Mouse (Mus musculus): Measurements from ENCODE around the gene Elk4. TPM values are rescaled to one million over a fixed set of nuclear protein-coding genes. Genes with fewer than 3 reads are reported as not detected.

Gene Elk4
- polyA plus RNA-seq, 1 experiment = 33.7 TPM

GRCm38 (mm10) chr1:132014800-132015199, 7.4 kb downstream of the Elk4 start:
- Histone ChIP-seq H3K36me3 (ENCODE audit: control insufficient read depth, insufficient read depth, low read length, poor library complexity, severe bottlenecking) (peaks cover 20% of the 10 kb centered on the region), H3K27ac (ENCODE audit: insufficient read depth, low read length) (no peak overlapping the region), H3K9ac (ENCODE audit: low read depth, poor library complexity, severe bottlenecking) (no peak overlapping the region), H3K27me3 (ENCODE audit: control insufficient read depth, insufficient read depth, low read length, poor library complexity, severe bottlenecking) (no peaks in the 10 kb centered on the region), H3K4me1 (ENCODE audit: control insufficient read depth, insufficient read depth, low read length) (peaks cover under 1% of the 10 kb centered on the region), H3K4me3 (ENCODE audit: low read depth, low read length) (no peak overlapping the region), H3K9me3 (replicated peaks; ENCODE audit: control insufficient read depth, insufficient read depth, low read length, poor library complexity, severe bottlenecking) (no peaks in the 10 kb centered on the region)
- TF ChIP-seq CTCF (IDR thresholded peaks at IDR 0.05; ENCODE audit: low read depth, low read length) (no peak), POLR2A (IDR thresholded peaks at IDR 0.05; ENCODE audit: insufficient read depth, low read length) (no peak), EP300 (IDR thresholded peaks at IDR 0.05; ENCODE audit: insufficient read depth, low read depth, low read length) (no peak)

GRCm38 (mm10) chr1:132016691-132017090, 9.3 kb downstream of the Elk4 start:
- Histone ChIP-seq H3K4me1 (ENCODE audit: control insufficient read depth, insufficient read depth, low read length) (no peaks in the 10 kb centered on the region), H3K36me3 (ENCODE audit: control insufficient read depth, insufficient read depth, low read length, poor library complexity, severe bottlenecking) (peaks cover 27% of the 10 kb centered on the region), H3K9me3 (replicated peaks; ENCODE audit: control insufficient read depth, insufficient read depth, low read length, poor library complexity, severe bottlenecking) (no peaks in the 10 kb centered on the region), H3K27me3 (ENCODE audit: control insufficient read depth, insufficient read depth, low read length, poor library complexity, severe bottlenecking) (no peaks in the 10 kb centered on the region), H3K9ac (ENCODE audit: low read depth, poor library complexity, severe bottlenecking) (no peak overlapping the region), H3K27ac (ENCODE audit: insufficient read depth, low read length) (no peak overlapping the region), H3K4me3 (ENCODE audit: low read depth, low read length) (no peak overlapping the region)
- no peak for TF ChIP-seq CTCF (IDR thresholded peaks at IDR 0.05; ENCODE audit: low read depth, low read length)
- TF ChIP-seq EP300 (IDR thresholded peaks at IDR 0.05; ENCODE audit: insufficient read depth, low read depth, low read length) = no peak
- TF ChIP-seq POLR2A (IDR thresholded peaks at IDR 0.05; ENCODE audit: insufficient read depth, low read length) = no peak

GRCm38 (mm10) chr1:132019876-132020275, 12.5 kb downstream of the Elk4 start:
- Histone ChIP-seq H3K36me3 (ENCODE audit: control insufficient read depth, insufficient read depth, low read length, poor library complexity, severe bottlenecking) (peaks cover 39% of the 10 kb centered on the region), H3K9ac (ENCODE audit: low read depth, poor library complexity, severe bottlenecking) (no peak overlapping the region), H3K27ac (ENCODE audit: insufficient read depth, low read length) (no peak overlapping the region), H3K4me3 (ENCODE audit: low read depth, low read length) (no peak overlapping the region), H3K9me3 (replicated peaks; ENCODE audit: control insufficient read depth, insufficient read depth, low read length, poor library complexity, severe bottlenecking) (no peaks in the 10 kb centered on the region), H3K4me1 (ENCODE audit: control insufficient read depth, insufficient read depth, low read length) (no peaks in the 10 kb centered on the region), H3K27me3 (ENCODE audit: control insufficient read depth, insufficient read depth, low read length, poor library complexity, severe bottlenecking) (no peaks in the 10 kb centered on the region)
- TF ChIP-seq CTCF (IDR thresholded peaks at IDR 0.05; ENCODE audit: low read depth, low read length) = no peak
- no peak for TF ChIP-seq POLR2A (IDR thresholded peaks at IDR 0.05; ENCODE audit: insufficient read depth, low read length)
- no peak for TF ChIP-seq EP300 (IDR thresholded peaks at IDR 0.05; ENCODE audit: insufficient read depth, low read depth, low read length)

- Histone ChIP-seq H3K4me1 (ENCODE audit: control insufficient read depth, insufficient read depth, low read length) (no peaks in the 10 kb centered on the region), H3K36me3 (ENCODE audit: control insufficient read depth, insufficient read depth, low read length, poor library complexity, severe bottlenecking) (peaks cover 39% of the 10 kb centered on the region), H3K4me3 (ENCODE audit: low read depth, low read length) (no peak overlapping the region), H3K27ac (ENCODE audit: insufficient read depth, low read length) (no peak overlapping the region), H3K27me3 (ENCODE audit: control insufficient read depth, insufficient read depth, low read length, poor library complexity, severe bottlenecking) (no peaks in the 10 kb centered on the region), H3K9me3 (replicated peaks; ENCODE audit: control insufficient read depth, insufficient read depth, low read length, poor library complexity, severe bottlenecking) (no peaks in the 10 kb centered on the region), H3K9ac (ENCODE audit: low read depth, poor library complexity, severe bottlenecking) (no peak overlapping the region)
- TF ChIP-seq EP300 (IDR thresholded peaks at IDR 0.05; ENCODE audit: insufficient read depth, low read depth, low read length) = no peak
- no peak for TF ChIP-seq CTCF (IDR thresholded peaks at IDR 0.05; ENCODE audit: low read depth, low read length)
- TF ChIP-seq POLR2A (IDR thresholded peaks at IDR 0.05; ENCODE audit: insufficient read depth, low read length) = no peak
Measured at GRCm38 (mm10) chr1:132022107-132022506, 14.7 kb downstream of the Elk4 start.

- no peak overlapping the region for H3K4me3 ChIP-seq (ENCODE audit: low read depth, low read length)
- no peak overlapping the region for H3K9ac ChIP-seq (ENCODE audit: low read depth, poor library complexity, severe bottlenecking)
- no peaks in the 10 kb centered on the region for H3K9me3 ChIP-seq (replicated peaks; ENCODE audit: control insufficient read depth, insufficient read depth, low read length, poor library complexity, severe bottlenecking)
- no peaks in the 10 kb centered on the region for H3K4me1 ChIP-seq (ENCODE audit: control insufficient read depth, insufficient read depth, low read length)
- peaks cover 16% of the 10 kb centered on the region for H3K36me3 ChIP-seq (ENCODE audit: control insufficient read depth, insufficient read depth, low read length, poor library complexity, severe bottlenecking)
- TF ChIP-seq CTCF (IDR thresholded peaks at IDR 0.05; ENCODE audit: low read depth, low read length) = no peak
- TF ChIP-seq POLR2A (IDR thresholded peaks at IDR 0.05; ENCODE audit: insufficient read depth, low read length) = no peak
- no peak for TF ChIP-seq EP300 (IDR thresholded peaks at IDR 0.05; ENCODE audit: insufficient read depth, low read depth, low read length)
- no peaks in the 10 kb centered on the region for H3K27me3 ChIP-seq (ENCODE audit: control insufficient read depth, insufficient read depth, low read length, poor library complexity, severe bottlenecking)
- no peak overlapping the region for H3K27ac ChIP-seq (ENCODE audit: insufficient read depth, low read length)
Measured at GRCm38 (mm10) chr1:132026925-132027646, 19.7 kb downstream of the Elk4 start.

- H3K4me3 ChIP-seq (ENCODE audit: low read depth, low read length) = no peak overlapping the region
- no peaks in the 10 kb centered on the region for H3K27me3 ChIP-seq (ENCODE audit: control insufficient read depth, insufficient read depth, low read length, poor library complexity, severe bottlenecking)
- H3K36me3 ChIP-seq (ENCODE audit: control insufficient read depth, insufficient read depth, low read length, poor library complexity, severe bottlenecking) = peaks cover 14% of the 10 kb centered on the region
- TF ChIP-seq EP300 (IDR thresholded peaks at IDR 0.05; ENCODE audit: insufficient read depth, low read depth, low read length) (no peak), CTCF (IDR thresholded peaks at IDR 0.05; ENCODE audit: low read depth, low read length) (no peak), POLR2A (IDR thresholded peaks at IDR 0.05; ENCODE audit: insufficient read depth, low read length) (no peak)
- no peaks in the 10 kb centered on the region for H3K4me1 ChIP-seq (ENCODE audit: control insufficient read depth, insufficient read depth, low read length)
- no peaks in the 10 kb centered on the region for H3K9me3 ChIP-seq (replicated peaks; ENCODE audit: control insufficient read depth, insufficient read depth, low read length, poor library complexity, severe bottlenecking)
- H3K27ac ChIP-seq (ENCODE audit: insufficient read depth, low read length) = no peak overlapping the region
- no peak overlapping the region for H3K9ac ChIP-seq (ENCODE audit: low read depth, poor library complexity, severe bottlenecking)
Measured at GRCm38 (mm10) chr1:132027978-132028377, 20.6 kb downstream of the Elk4 start.

Measured in ES-Bruce4 (cell line).